Mouse (Mus musculus) granulocyte monocyte progenitor cell, adult 5-6 weeks (primary cell): ENCODE measurements at regions not wholly inside any gene's neighbourhood (a gene's known extent, or its start where the extent isn't known, plus 50 kb on each side); places are given as distances from the start of the nearest gene placed in this dataset.
"Not testable (repeated sequence)": the region's sequence is repeated elsewhere in the genome, so short reads cannot be mapped to it uniquely, and the experiment has no call there.

Experiments
- ATAC-seq: replicated peaks from 2 replicates; pipeline ENCODE4 v1.8.0; 2016; ENCODE audit warnings: mild to moderate bottlenecking, moderate TSS enrichment, inconsistent platforms; ENCODE audit not compliant: poor library complexity, severe bottlenecking

DNA sequence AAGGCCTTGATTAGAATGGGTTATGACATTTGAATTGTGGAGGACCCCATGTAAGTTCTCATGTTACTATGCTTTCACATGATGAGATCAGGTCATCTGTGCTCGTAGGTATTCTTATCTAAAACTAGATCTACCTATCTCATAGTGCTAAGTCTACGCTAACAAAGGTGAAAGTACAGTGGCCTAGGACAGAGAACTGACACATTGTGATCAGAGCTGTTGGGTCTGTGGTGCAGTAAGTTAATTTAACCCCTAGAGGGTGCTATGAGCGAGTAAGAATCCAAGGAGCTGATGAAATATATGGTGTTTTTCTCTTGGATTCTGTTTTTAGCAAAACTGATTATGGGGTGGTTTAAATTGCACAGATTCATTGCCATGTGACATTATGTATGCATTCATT, 3638.6 kb downstream of the 9330182O14Rik start:
- ATAC-seq = peak; percentile 58

DNA sequence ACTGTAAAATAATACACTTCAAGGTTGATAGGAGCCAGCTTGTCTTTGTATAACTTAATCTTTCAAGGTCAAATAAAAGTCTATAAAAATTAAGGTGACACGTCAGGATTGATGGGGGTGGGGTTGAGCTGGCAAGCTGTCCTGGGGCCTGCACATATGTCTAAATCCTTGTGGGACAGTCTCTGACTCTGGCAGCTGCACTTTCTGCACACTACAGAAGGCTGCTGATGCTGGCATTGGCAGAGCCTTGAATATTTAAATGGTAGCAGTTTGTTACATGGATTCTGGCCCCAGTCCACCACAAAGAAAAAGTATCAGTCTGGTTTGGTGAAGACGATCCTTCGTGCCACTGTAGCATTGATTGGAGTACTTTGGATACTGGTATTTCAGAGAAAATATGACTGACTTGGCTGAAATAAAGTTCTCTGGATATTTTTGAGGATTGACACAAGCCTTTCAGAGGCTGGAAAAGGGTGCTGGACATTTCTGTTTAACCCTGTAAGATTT, 3648.0 kb downstream of the 9330182O14Rik start:
- not testable (repeated sequence) for ATAC-seq

DNA sequence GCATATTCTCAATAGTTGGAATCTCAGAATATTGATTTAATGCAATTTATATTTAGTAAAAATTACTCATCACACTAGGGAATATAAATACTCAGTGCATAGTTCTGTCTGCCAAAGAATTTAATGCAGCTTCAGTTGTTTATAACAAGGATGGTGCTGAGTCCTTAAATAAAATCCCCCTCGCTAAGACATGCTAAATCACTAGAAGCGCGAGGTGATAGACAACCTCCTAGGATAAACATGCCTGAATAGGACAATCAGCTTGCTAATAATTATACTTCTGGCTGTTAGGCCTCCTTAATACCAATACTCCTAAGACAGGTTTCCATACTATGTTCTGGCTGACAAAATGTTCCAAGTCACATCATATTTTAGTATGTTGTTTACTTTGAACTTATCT, 3650.0 kb downstream of the 9330182O14Rik start:
- no peak for ATAC-seq

- no peak for ATAC-seq
These were observed 3669.2 kb downstream of the 9330182O14Rik start for GRCm38 (mm10) chr15:43803342-43803741.
